Mouse (Mus musculus) liver, postnatal 0 days (tissue): ENCODE measurements around the gene Scg5.

ENCODE experiments used
- CTCF ChIP-seq: sonication (generic); IDR thresholded peaks from 2 replicates; pipeline ENCODE4 v1.5.1; 2016; ENCODE audit warnings: antibody characterized with exemption, low read depth
- EP300 ChIP-seq: IDR thresholded peaks from 2 replicates; pipeline ENCODE4 v1.6.1; 2016; ENCODE audit warnings: antibody characterized with exemption, low read depth, mild to moderate bottlenecking

GRCm38 (mm10) chr2:113820117-113820516 is 8.8 kb downstream of the Scg5 start:
- no peak for TF ChIP-seq CTCF
- TF ChIP-seq EP300: no peak
